In the genomic region with DNA sequence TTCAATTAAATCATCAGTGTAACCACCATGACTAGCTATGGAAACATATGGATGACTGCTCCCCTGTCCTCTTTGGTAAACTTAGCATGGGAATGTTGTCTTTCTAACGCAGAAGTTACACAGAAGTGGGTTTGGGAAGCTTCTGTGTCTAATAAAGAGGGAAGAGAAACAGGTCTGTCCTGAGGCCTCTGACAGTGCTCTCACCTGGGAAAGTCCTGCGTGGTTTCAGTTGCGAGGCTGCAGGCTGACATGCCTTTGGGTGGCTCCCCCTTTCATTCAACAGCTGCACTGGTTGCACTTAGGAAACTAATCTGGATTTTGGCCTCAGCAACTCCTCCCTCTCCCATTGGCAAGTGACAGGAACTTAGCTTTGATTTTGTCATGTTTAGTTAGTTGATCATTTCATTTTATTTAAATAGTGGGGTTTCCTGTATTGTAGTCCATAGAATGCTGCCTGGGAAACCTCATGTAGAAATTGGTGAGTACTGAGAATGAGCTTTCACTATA, we compare ENCODE assay signal across 24 mouse cellular contexts. TPM values are rescaled to one million over a fixed set of nuclear protein-coding genes. Genes with fewer than 3 reads are reported as not detected.
DNase-seq lines count a peak whose midpoint lies in the region; ATAC-seq and TF ChIP-seq lines count a peak whose summit lies in the region.
"Had no signal": no experiment of that assay in that cellular context is flagged by ENCODE, and none has a peak within 500 bp of the region (broad histone marks: within the 10 kb centered on the region; RNA-seq: fewer than 3 reads in every experiment).

No protein-coding gene starts in this region.

- intact Hi-C loops in heart, adult 2 months (cut with DNase I): loop anchor here (2.0 kb wide), 1 partner anchor 19 kb away; no protein-coding TSS in a partner anchor

- 0 out of 2 replicates have a peak overlapping the region, but pooled peaks have one; percentile 22 for H3K27ac ChIP-seq in heart, embryonic 11.5 days (ENCODE audit: low read depth, low read length)
- H3K27ac ChIP-seq in heart, adult 2 months: no peak overlapping the region
- H3K27ac ChIP-seq: embryonic facial prominence, embryonic 13.5 days; embryonic facial prominence, embryonic 15.5 days; forebrain, embryonic 10.5 days; forebrain, embryonic 12.5 days had no signal

- peak; percentile 82 for DNase-seq in heart, adult 11 months
- no peak for DNase-seq in heart, adult 18-20 months
- no peak for DNase-seq in heart, adult 2 months
- no peak for DNase-seq in ovary, postnatal 10 days (ENCODE audit: low spot score)
- DNase-seq: adrenal gland, adult 2 months; adrenal gland, postnatal 10 days; adrenal gland, postnatal 25 days; cerebellum, adult 11 months; cerebellum, adult 18-20 months; cerebellum, adult 8-10 months; cerebellum, adult 9-11 months; cerebellum, postnatal 14 days; cerebellum, postnatal 36 days; embryo, embryonic 11 days had no signal

- no peak for TF ChIP-seq EP300 in heart, adult 2 months (IDR thresholded peaks at IDR 0.05; ENCODE audit: insufficient read depth, low read depth, low read length)

- H3K4me2 ChIP-seq in heart, embryonic 11.5 days: no peak overlapping the region
- H3K4me2 ChIP-seq: embryonic facial prominence, embryonic 13.5 days; embryonic facial prominence, embryonic 15.5 days; forebrain, embryonic 12.5 days had no signal

- no peak for TF ChIP-seq CTCF in heart, adult 2 months (IDR thresholded peaks at IDR 0.05)

- peaks cover 58% of the 10 kb centered on the region for H3K4me1 ChIP-seq in heart, embryonic 11.5 days (ENCODE audit: control insufficient read depth, insufficient read depth, low read length)
- H3K4me1 ChIP-seq in heart, adult 2 months (ENCODE audit: control insufficient read depth, insufficient read depth, low read length): peaks cover 26% of the 10 kb centered on the region

- TF ChIP-seq POLR2A in heart, adult 2 months (IDR thresholded peaks at IDR 0.05; ENCODE audit: insufficient read depth, low read depth, low read length): no peak

- H3K9me3 ChIP-seq in heart, embryonic 11.5 days (replicated peaks; ENCODE audit: control insufficient read depth, low read length): no peaks in the 10 kb centered on the region
- H3K9me3 ChIP-seq: embryonic facial prominence, embryonic 13.5 days; embryonic facial prominence, embryonic 15.5 days; forebrain, embryonic 10.5 days; forebrain, embryonic 12.5 days; G1E had no signal

- no peak for ATAC-seq in heart, embryonic 11.5 days (replicated peaks; ENCODE audit: insufficient number of reproducible peaks, low FRiP score, low TSS enrichment)
- ATAC-seq: forebrain, embryonic 14.5 days; forebrain, embryonic 16.5 days had no signal

- peaks cover 27% of the 10 kb centered on the region for H3K36me3 ChIP-seq in heart, embryonic 11.5 days (ENCODE audit: control insufficient read depth, insufficient read depth, low read length)
- H3K36me3 ChIP-seq in heart, adult 2 months (ENCODE audit: control insufficient read depth, insufficient read depth, low read length): peaks cover 27% of the 10 kb centered on the region

- peaks cover 4% of the 10 kb centered on the region for H3K79me2 ChIP-seq in heart, adult 2 months (replicated peaks; ENCODE audit: control insufficient read depth, insufficient read depth, low read length)

- H3K9ac ChIP-seq in heart, embryonic 11.5 days (ENCODE audit: low read depth, low read length): no peak overlapping the region
- no peak overlapping the region for H3K9ac ChIP-seq in heart, adult 2 months (ENCODE audit: low read depth, low read length)
- H3K9ac ChIP-seq: embryonic facial prominence, embryonic 13.5 days; embryonic facial prominence, embryonic 15.5 days; forebrain, embryonic 12.5 days had no signal

- H3K4me3 ChIP-seq in heart, embryonic 11.5 days (ENCODE audit: low read depth, low read length): no peak overlapping the region
- no peak overlapping the region for H3K4me3 ChIP-seq in heart, adult 2 months
- H3K4me3 ChIP-seq: embryonic facial prominence, embryonic 13.5 days; embryonic facial prominence, embryonic 15.5 days; erythroblast, embryonic 14.5 days; forebrain, embryonic 10.5 days; forebrain, embryonic 12.5 days had no signal

- WGBS in heart, embryonic 11.5 days (ENCODE audit: insufficient replicate concordance): 65% methylated on average over 3 of the region's 3 CpGs
- 56% methylated on average over 3 of the region's 3 CpGs for WGBS in heart, adult 2 months

- no peaks in the 10 kb centered on the region for H3K27me3 ChIP-seq in heart, embryonic 11.5 days (ENCODE audit: control insufficient read depth, insufficient read depth, low read length)
- H3K27me3 ChIP-seq in heart, adult 2 months (ENCODE audit: control insufficient read depth, insufficient read depth, low read length): no peaks in the 10 kb centered on the region
- H3K27me3 ChIP-seq: embryonic facial prominence, embryonic 13.5 days; embryonic facial prominence, embryonic 15.5 days; forebrain, embryonic 12.5 days had no signal

RNA-seq across cellular contexts. Expression of a gene that starts 7.4 kb away (rescaled TPM):
- total RNA-seq in heart, adult 18-20 months (2021): 100 to 1,000 TPM; 200 to 226 TPM
- 859 and 898 TPM in 2 replicates for polyA plus RNA-seq in heart, embryonic 11.5 days (2014; fragmentation: Nextera tagmentation; extraction: Ambion mirVana)
- total RNA-seq in heart, adult 2 months (2021): 100 to 1,000 TPM; 197 to 211 TPM
- polyA plus RNA-seq in heart, adult 2 months (2012; rRNA removed): 90.5 and 145 TPM in 2 replicates

RNA-seq across cellular contexts. Expression of a gene that starts 22.8 kb away (rescaled TPM):
- total RNA-seq in heart, adult 18-20 months (2021): 1 to 10 TPM; 2.8 to 2.9 TPM
- 0.70 and 1.3 TPM in 2 replicates for polyA plus RNA-seq in heart, embryonic 11.5 days (2014; fragmentation: Nextera tagmentation; extraction: Ambion mirVana)
- total RNA-seq in heart, adult 2 months (2021): 1 to 10 TPM; 1.9 to 2.4 TPM
- polyA plus RNA-seq in heart, adult 2 months (2012; rRNA removed): 2.2 TPM in 2 replicates
- total RNA-seq: common myeloid progenitor, adult 5-6 weeks; G1E had no signal
- polyA plus RNA-seq: erythroblast, embryonic 14.5 days had no signal

RNA-seq across cellular contexts. Expression of a gene that starts 55.7 kb away (rescaled TPM):
- total RNA-seq in heart, adult 18-20 months (2021): 10 to 100 TPM; 79.4 to 84.5 TPM
- polyA plus RNA-seq in heart, embryonic 11.5 days (2014; fragmentation: Nextera tagmentation; extraction: Ambion mirVana): 184 TPM in 2 replicates
- total RNA-seq in heart, adult 2 months (2021): 10 to 100 TPM; 77.8 to 80.8 TPM
- 59.5 and 74.1 TPM in 2 replicates for polyA plus RNA-seq in heart, adult 2 months (2012; rRNA removed)
